Mouse (Mus musculus) kidney, adult 2 months (tissue): ENCODE data around the gene Gabpb2. TPM values are rescaled to one million over a fixed set of nuclear protein-coding genes. Genes with fewer than 3 reads are reported as not detected.

Experiments used
- DNase-seq: peaks from one replicate; pipeline ENCODE4 v3.0.0; 2021
- H3K27ac ChIP-seq: fragments of 200-500 bp; 2 replicates; pipeline ENCODE4 v1.5.1; 2012; ENCODE audit warnings: low read depth, low read length, control low read depth, inconsistent platforms; ENCODE audit not compliant: insufficient read depth
- H3K27me3 ChIP-seq: fragments of 200-500 bp; replicated peaks from 2 replicates; pipeline ENCODE4 v1.6.1; 2012; ENCODE audit warnings: mild to moderate bottlenecking, moderate library complexity, low read length, inconsistent platforms; ENCODE audit not compliant: control insufficient read depth, insufficient read depth
- H3K36me3 ChIP-seq: fragments of 200-500 bp; 2 replicates; pipeline ENCODE4 v1.6.1; 2012; ENCODE audit warnings: mild to moderate bottlenecking, moderate library complexity, low read length, inconsistent platforms; ENCODE audit not compliant: control insufficient read depth, insufficient read depth
- H3K4me1 ChIP-seq: fragments of 200-500 bp; 2 replicates; pipeline ENCODE4 v1.6.1; 2011; ENCODE audit warnings: low read length; ENCODE audit not compliant: control insufficient read depth, insufficient read depth
- H3K4me3 ChIP-seq: fragments of 200-500 bp; 2 replicates; pipeline ENCODE4 v1.5.1; 2011; ENCODE audit warnings: mild to moderate bottlenecking, low read depth, low read length, control low read depth; ENCODE audit not compliant: insufficient read depth
- CTCF ChIP-seq: fragments of 200-500 bp; conservative IDR thresholded peaks from 2 replicates; pipeline ENCODE4 v1.5.1; 2011; ENCODE audit warnings: low read depth, mild to moderate bottlenecking, control low read depth, low read length, moderate library complexity, mixed read lengths; ENCODE audit not compliant: insufficient read depth, insufficient read length
- POLR2A ChIP-seq: fragments of 200-500 bp; IDR thresholded peaks from one replicate; pipeline ENCODE4 v1.6.1; 2011; ENCODE audit warnings: low read depth, low read length, control low read depth
- WGBS: fragments of 180-500 bp; shearing (Covaris S2); methylation state at CpG from one replicate; pipeline ENCODE4 v1.1.7; 2018; 5-methylcytosine and 5-hydroxymethylcytosine counted together
- polyA plus RNA-seq: library from polyadenylated mRNA; depleted of rRNA; stranded (reverse); fragments of >200 nt; gene quantifications from 2 replicates; pipeline ENCODE4 v1.2.3, GENCODE M21; 2012

Gene Gabpb2
- polyA plus RNA-seq, 1 experiment = 10.6 TPM

GRCm38 (mm10) chr3:95163419-95164255 lies 54.1 kb downstream of the Gabpb2 start:
- H3K4me1 ChIP-seq = peaks cover 9% of the 10 kb centered on the region; the same call in 1 of the 2 replicates
- 74% methylated on average over 11 of the region's 11 CpGs for WGBS
- TF ChIP-seq CTCF (no peak), POLR2A (no peak)
- H3K36me3 ChIP-seq = no peaks in the 10 kb centered on the region
- no peak for DNase-seq
- no peak overlapping the region for H3K4me3 ChIP-seq
- H3K27ac ChIP-seq = no peak overlapping the region
- no peaks in the 10 kb centered on the region for H3K27me3 ChIP-seq

- H3K27me3 ChIP-seq = no peaks in the 10 kb centered on the region
- TF ChIP-seq CTCF (no peak), POLR2A (no peak)
- H3K36me3 ChIP-seq = no peaks in the 10 kb centered on the region
- DNase-seq = no peak
- H3K4me1 ChIP-seq = peaks cover 9% of the 10 kb centered on the region; the same call in 1 of the 2 replicates
- no peak overlapping the region for H3K27ac ChIP-seq
- no peak overlapping the region for H3K4me3 ChIP-seq
- 75% methylated on average over 2 of the region's 2 CpGs for WGBS
Observed at GRCm38 (mm10) chr3:95162345-95162628, 55.4 kb downstream of the Gabpb2 start.

- Histone ChIP-seq H3K27me3 (no peaks in the 10 kb centered on the region), H3K27ac (no peak overlapping the region), H3K4me1 (peaks cover 9% of the 10 kb centered on the region; the same call in 1 of the 2 replicates), H3K4me3 (peak overlapping the region; percentile 93; the same call in 1 of the 2 replicates), H3K36me3 (no peaks in the 10 kb centered on the region)
- no peak for TF ChIP-seq POLR2A
- TF ChIP-seq CTCF = no peak
- no peak for DNase-seq
- 49% methylated on average over 9 of the region's 9 CpGs for WGBS
Observed at GRCm38 (mm10) chr3:95161618-95162344, 55.9 kb downstream of the Gabpb2 start.

- H3K4me1 ChIP-seq = peaks cover 9% of the 10 kb centered on the region; the same call in 1 of the 2 replicates
- 13% methylated on average over 30 of the region's 30 CpGs for WGBS
- DNase-seq = no peak
- no peaks in the 10 kb centered on the region for H3K27me3 ChIP-seq
- H3K36me3 ChIP-seq = no peaks in the 10 kb centered on the region
- TF ChIP-seq POLR2A (no peak), CTCF (no peak)
- H3K27ac ChIP-seq = no peak overlapping the region
- peak overlapping the region; percentile 93 for H3K4me3 ChIP-seq
Observed at GRCm38 (mm10) chr3:95161041-95161551, 56.6 kb downstream of the Gabpb2 start.

GRCm38 (mm10) chr3:95159987-95160963 lies 57.4 kb downstream of the Gabpb2 start, which contains the start of gene Sema6c:
Gene Sema6c (plus strand): TSS chr3:95160457.
- Histone ChIP-seq H3K4me1 (peaks cover 9% of the 10 kb centered on the region; the same call in 1 of the 2 replicates), H3K27me3 (no peaks in the 10 kb centered on the region), H3K27ac (no peak within 1 kb of the TSS), H3K4me3 (peak within 1 kb of the TSS; percentile 93), H3K36me3 (no peaks in the 10 kb centered on the region)
- peak; percentile 95 for DNase-seq
- WGBS = under 1% methylated on average over 66 of the region's 66 CpGs
- TF ChIP-seq CTCF (no peak), POLR2A (no peak)

- Histone ChIP-seq H3K4me1 (peaks cover 9% of the 10 kb centered on the region; the same call in 1 of the 2 replicates), H3K27me3 (no peaks in the 10 kb centered on the region), H3K4me3 (peak overlapping the region; percentile 63), H3K36me3 (no peaks in the 10 kb centered on the region), H3K27ac (no peak overlapping the region)
- DNase-seq = no peak
- TF ChIP-seq CTCF = no peak
- no peak for TF ChIP-seq POLR2A
- 49% methylated on average over 8 of the region's 8 CpGs for WGBS
Observed at GRCm38 (mm10) chr3:95159511-95159986, 58.2 kb downstream of the Gabpb2 start.
